Mouse (Mus musculus) heart, postnatal 4 days (tissue): ENCODE data around the gene Gmfb. TPM values are rescaled to one million over a fixed set of nuclear protein-coding genes. Genes with fewer than 3 reads are reported as not detected.

Experiments used
- DNase-seq: peaks from one replicate; pipeline ENCODE4 v3.0.0; 2021
- total RNA-seq, 2 experiments: library from RNA; stranded (reverse); gene quantifications; 2 replicates each; pipeline ENCODE4 v1.2.3; 2021

The Gmfb gene
- total RNA-seq, 2 experiments from 2014 or later, result 53.6 to 54.1 TPM

DNA sequence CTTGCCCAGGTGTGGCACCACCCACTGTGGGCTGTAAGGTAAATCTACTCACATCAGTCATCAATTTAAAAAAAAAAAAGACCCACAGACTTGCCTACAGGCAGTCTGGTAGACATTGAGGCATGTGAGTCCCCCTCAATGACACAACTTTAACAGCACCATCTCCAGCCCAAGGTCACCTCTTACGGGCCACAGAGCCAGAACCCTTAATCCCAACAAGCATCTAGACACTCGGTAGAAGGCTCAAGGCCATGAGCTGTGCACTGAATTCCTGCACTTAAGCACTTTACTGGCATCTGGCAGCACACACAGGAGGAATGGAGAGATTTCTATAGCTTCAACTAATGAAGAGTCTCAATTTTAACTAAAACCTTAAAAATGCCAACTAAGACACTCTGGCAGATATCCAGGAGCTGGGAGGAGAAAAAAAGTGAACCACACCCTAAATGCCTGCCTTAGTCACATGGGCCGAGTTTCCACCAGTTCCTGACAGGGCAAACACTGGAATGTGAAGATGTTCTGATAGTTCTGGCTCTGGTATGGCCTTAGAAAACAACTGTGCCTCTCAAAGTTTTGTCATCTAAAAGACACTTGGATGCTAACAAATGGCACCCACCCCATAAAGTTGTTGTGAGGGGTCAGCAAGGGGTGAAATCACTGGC lies 21.2 kb downstream of the Gmfb start:
- no peak for DNase-seq

DNA sequence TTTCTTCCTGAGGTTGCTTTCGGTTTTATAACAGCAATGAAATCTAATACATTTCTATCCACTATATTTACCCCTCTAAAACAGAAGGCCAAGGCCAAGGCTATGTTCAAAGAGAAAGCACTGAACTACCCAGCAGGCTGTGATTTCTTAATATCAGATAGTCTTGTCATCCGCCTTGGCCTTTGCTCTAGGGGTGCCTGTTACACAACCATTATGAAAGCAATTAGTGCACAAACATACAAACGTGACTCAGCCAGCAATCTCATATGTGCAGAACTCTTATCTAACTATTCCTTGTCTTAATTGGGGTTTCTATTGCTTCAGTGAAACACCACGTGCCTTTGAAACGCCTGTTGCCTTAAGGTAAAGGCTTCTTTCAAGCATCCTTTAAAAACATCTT lies 27.9 kb downstream of the Gmfb start:
- no peak for DNase-seq

GRCm38 (mm10) chr14:46790723-46791122 lies 31.3 kb downstream of the Gmfb start:
- no peak for DNase-seq

- DNase-seq, result no peak
Observed at GRCm38 (mm10) chr14:46790303-46790702, 31.7 kb downstream of the Gmfb start.

DNA sequence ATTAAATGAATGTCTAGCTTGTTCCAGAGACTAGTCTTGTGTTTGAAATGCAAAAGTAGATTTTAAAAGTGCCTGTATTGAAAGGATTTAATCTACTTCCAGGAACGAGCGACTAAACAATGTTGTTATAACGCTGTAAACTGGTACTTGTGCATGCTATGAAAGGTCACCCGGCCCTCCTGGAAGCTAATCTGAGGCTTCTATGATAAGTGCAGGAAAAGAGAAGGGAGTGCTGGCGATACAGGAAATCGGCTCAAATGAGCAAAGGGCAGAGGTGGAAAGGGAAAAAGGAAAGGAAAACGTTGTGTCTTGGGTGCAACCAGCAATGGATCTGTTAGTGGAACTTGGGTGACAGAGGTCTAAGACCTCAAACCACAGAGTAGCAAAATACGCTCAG lies 33.5 kb downstream of the Gmfb start:
- no peak for DNase-seq

DNA sequence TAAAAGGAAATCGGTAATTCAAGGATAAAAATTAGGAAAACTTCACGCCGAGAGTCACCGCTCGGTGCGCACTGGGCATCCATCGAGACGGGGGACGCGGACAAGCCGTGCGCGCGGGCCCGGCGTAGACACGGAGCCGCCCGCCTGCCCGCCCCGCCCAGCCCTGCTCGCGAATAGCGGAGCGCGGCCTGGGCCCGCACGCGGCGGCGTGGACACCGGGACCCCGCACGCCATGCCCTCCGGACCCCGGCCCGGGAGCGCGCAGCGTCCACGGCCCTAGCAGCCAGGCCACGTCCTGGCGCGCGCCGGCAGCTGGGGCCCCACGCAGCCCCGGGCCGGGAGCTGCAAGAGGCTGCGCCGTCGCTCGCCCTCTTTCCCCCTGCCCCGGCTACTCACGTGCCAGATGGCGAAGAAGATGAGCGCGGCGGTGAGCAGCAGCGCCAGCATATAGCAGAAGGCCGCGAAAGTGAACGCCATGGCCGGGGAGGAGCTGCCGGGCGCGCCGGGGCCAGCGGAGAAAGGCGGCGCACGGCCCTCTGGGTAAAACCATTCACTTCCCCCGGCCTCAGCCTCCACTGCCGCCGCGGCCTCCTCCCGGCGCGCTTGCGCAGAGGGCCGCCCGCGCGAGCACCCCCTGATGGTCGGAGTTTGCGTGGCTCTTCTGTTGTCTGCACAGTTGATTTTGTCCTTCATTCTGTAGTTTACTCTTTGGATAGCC lies 34.1 kb downstream of the Gmfb start, which contains the start of gene Cnih1:
TSS of gene Cnih1 (minus strand) at position 625 of the 718 bp plus-strand sequence.
- DNase-seq, result peak; percentile 93

- DNase-seq, result no peak
Observed at GRCm38 (mm10) chr14:46787454-46787786, 34.6 kb downstream of the Gmfb start.

- no peak for DNase-seq
Observed at GRCm38 (mm10) chr14:46785247-46785646, 36.8 kb downstream of the Gmfb start.

DNA sequence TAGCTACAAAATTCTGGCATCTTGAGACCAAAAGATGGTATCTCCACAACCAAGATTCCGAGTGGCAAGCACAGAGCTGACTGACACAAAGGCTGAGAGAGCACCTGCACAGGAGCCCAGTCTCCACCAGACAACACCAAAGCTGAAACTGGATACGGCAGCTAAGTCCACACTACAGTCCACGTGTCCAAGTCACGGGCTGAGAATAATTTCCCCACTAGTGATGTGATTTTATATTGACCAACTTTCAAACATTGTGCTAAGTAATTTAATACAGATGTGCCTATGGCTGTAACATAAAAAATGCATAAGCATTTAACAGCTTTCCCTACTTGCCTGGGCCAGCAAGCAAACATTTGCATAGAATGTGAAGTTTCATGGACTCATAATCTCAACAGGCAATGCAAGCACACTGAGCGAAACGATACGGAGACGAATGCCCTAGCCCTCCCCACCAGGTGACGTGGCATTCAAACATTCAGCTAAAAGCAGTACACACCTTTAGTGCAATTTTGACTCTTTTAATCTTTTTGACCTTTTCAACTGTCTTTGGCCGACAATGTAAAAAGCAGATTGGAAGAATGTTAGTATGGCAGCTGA lies 38.6 kb downstream of the Gmfb start:
- no peak for DNase-seq

DNA sequence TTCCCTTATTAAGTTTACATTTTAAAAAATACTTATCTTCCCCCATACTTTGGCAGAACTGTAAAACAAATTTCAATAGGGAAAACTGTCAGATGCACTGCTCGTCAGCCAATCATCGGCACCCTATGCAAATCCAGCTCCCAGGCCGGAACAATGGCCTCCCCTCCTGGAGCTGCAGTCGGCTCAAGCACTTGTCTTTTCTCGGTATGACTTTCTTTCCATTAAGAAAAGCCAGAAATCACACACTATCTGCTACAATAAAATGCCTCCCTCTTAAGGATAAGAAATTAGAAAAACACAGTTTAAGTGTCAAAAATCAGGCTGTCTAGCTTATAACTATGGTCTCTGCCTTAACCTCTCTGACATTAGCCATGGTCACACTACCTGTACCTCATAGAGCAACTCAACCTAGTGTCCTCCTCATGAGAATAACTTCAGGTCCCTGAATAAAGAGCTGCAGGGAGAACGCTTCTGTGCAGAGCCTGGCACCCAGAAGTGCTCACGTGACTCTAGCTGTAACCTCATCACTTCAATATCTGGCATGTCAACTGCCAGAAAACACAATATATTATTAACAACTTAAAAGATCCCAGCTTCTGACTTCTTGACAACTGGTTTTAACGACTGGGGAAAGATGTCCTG lies 39.7 kb downstream of the Gmfb start:
- no peak for DNase-seq

GRCm38 (mm10) chr14:46781086-46781485 lies 41.0 kb downstream of the Gmfb start:
- DNase-seq, result no peak

GRCm38 (mm10) chr14:46779217-46779616 lies 42.8 kb downstream of the Gmfb start:
- DNase-seq, result peak; percentile 6

DNA sequence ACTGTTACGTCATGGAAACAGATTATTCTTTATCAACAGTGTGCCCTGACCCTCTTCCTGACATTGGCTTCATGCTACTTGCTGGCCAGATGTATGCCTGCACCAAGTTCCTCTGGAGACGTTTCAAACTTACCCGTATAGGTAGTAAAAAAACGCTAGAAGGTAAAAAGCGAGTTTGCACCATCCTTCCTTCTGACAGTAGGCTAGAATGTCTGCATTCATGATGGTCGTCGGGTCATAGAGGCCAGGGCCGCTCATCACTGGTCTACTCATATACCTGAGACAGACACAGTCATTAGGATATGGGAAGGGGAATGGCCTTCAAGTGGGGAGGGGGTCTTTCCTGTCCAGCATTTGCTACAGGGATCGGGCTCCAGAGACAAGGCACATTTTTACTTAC lies 43.3 kb downstream of the Gmfb start:
- peak; percentile 2 for DNase-seq

DNA sequence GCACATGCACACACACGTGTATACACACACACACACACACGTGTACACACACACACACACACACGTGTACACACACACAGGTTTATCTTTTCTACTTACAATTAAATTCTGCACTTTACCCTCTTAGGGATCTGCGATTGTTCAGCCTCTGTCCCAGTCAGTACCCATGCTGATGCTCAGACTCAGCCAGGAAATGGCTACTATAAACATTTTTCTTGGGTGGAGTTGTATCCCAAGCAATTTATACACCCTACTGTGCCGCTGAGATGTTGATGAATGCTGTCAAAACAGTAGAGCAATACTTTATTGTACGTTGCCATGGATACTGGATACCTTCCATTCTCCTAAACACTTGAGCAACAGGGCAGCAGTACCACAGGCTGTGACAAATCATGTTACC lies 52.0 kb downstream of the Gmfb start:
- no peak for DNase-seq

DNA sequence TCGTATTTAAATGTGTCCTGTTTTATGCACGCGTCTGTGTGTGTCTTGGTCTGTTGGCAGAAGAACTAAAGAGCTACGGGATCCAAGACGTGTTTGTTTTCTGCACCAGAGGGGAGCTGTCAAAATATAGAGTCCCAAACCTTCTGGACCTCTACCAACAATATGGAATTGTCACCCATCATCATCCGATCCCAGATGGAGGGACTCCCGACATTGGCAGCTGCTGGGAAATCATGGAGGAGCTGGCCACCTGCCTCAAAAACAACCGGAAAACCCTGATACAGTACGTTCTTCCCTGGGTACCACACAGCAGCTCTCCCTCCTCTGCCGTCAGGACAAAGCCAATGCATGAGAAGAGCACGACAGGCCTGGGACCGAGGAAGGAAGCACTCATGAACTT lies 54.9 kb downstream of the Gmfb start:
- DNase-seq, result no peak

DNA sequence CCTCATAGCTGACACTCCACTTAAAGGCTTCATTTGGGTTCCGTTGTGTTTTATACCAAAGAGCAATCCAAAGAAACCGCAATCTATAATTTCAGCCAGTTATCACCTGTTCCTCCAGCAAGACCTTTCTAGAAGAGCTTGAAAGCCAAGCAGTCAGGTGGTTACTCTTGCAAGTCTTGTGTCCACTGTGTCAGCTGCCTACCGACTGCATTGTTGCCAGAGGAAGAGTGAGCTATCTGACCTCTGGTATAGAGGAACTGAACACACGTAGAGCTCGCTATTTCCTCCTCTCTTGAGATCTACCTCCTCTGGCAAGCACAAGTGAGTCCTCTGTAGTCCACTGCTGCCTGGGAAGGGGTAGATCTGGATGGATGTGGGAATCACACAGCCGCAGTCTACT lies 60.9 kb downstream of the Gmfb start:
- no peak for DNase-seq

GRCm38 (mm10) chr14:46760355-46761029 lies 61.5 kb downstream of the Gmfb start, which contains the start of gene Cdkn3:
Gene Cdkn3 (plus strand): TSS chr14:46760541.
- peak; percentile 93 for DNase-seq

- no peak for DNase-seq
Observed at GRCm38 (mm10) chr14:46759970-46760354, 62.1 kb downstream of the Gmfb start.
